Mouse (Mus musculus): ENCODE measurements around the gene Mettl16.
A peak's percentile ranks its signal among the peaks of the same experiment; 100 is the strongest.

Mettl16 gene

GRCm38 (mm10) chr11:74850998-74851661, 80.5 kb downstream of the Mettl16 start:
- DNase-seq: peak; percentile 47 to 65

GRCm38 (mm10) chr11:74857756-74858155, 87.1 kb downstream of the Mettl16 start:
- DNase-seq: no peak

- DNase-seq: no peak
Measured at GRCm38 (mm10) chr11:74862129-74862528, 91.5 kb downstream of the Mettl16 start.

GRCm38 (mm10) chr11:74863471-74863870, 92.8 kb downstream of the Mettl16 start:
- peak; percentile 53 to 65 for DNase-seq

- DNase-seq: no peak
Measured at GRCm38 (mm10) chr11:74864421-74864820, 93.8 kb downstream of the Mettl16 start.

- no peak for DNase-seq
Measured at GRCm38 (mm10) chr11:74865252-74865651, 94.6 kb downstream of the Mettl16 start.

GRCm38 (mm10) chr11:74866640-74867039, 96.0 kb downstream of the Mettl16 start:
- DNase-seq: no peak

GRCm38 (mm10) chr11:74867181-74867580, 96.6 kb downstream of the Mettl16 start:
- no peak for DNase-seq

- no peak for DNase-seq
Measured at GRCm38 (mm10) chr11:74868046-74868760, 97.6 kb downstream of the Mettl16 start.

- DNase-seq: no peak
Measured at GRCm38 (mm10) chr11:74869603-74870002, 99.0 kb downstream of the Mettl16 start.

GRCm38 (mm10) chr11:74870544-74870943, 99.9 kb downstream of the Mettl16 start:
- DNase-seq: no peak

GRCm38 (mm10) chr11:74870991-74871622, 100.5 kb downstream of the Mettl16 start:
- peak; percentile 34 to 60 for DNase-seq

GRCm38 (mm10) chr11:74874630-74875029, 104.0 kb downstream of the Mettl16 start:
- peak in 1 of 2 experiments; percentile 35 for DNase-seq

- DNase-seq: peak; percentile 67 to 75
Measured at GRCm38 (mm10) chr11:74876801-74877200, 106.2 kb downstream of the Mettl16 start.
